Mouse (Mus musculus) forebrain, embryonic 10.5 days (tissue): ENCODE measurements at regions not wholly inside any gene's neighbourhood (a gene's known extent, or its start where the extent isn't known, plus 50 kb on each side); places are given as distances from the start of the nearest gene placed in this dataset.

ENCODE experiments used
- DNase-seq: peaks from one replicate; pipeline ENCODE4 v3.0.0-alpha.2; 2017; ENCODE audit warnings: low spot score; ENCODE audit errors: extremely low spot score
- H3K27ac ChIP-seq: fragments of 300-500 bp; sonication (generic); 2 replicates; pipeline ENCODE4 v1.5.1; 2016; ENCODE audit warnings: mild to moderate bottlenecking
- H3K27me3 ChIP-seq: fragments of 300-500 bp; sonication (generic); 2 replicates; pipeline ENCODE4 v1.6.1; 2016; ENCODE audit warnings: mild to moderate bottlenecking; ENCODE audit not compliant: poor library complexity, severe bottlenecking
- H3K36me3 ChIP-seq: fragments of 300-500 bp; sonication (generic); replicated peaks from 2 replicates; pipeline ENCODE4 v1.6.1; 2016; ENCODE audit warnings: mild to moderate bottlenecking, moderate library complexity
- H3K4me1 ChIP-seq: fragments of 300-500 bp; sonication (generic); 2 replicates; pipeline ENCODE4 v1.6.1; 2016
- H3K4me3 ChIP-seq: fragments of 300-500 bp; sonication (generic); 2 replicates; pipeline ENCODE4 v1.5.1; 2016; ENCODE audit warnings: mild to moderate bottlenecking, moderate library complexity
- H3K9me3 ChIP-seq: fragments of 300-500 bp; sonication (generic); 2 replicates; pipeline ENCODE4 v1.6.1; 2016; ENCODE audit warnings: mild to moderate bottlenecking, moderate library complexity
- WGBS: fragments of 180-500 bp; shearing (Covaris S2); methylation state at CpG from one replicate; pipeline ENCODE4 v1.1.7; 2016; 5-methylcytosine and 5-hydroxymethylcytosine counted together

DNA sequence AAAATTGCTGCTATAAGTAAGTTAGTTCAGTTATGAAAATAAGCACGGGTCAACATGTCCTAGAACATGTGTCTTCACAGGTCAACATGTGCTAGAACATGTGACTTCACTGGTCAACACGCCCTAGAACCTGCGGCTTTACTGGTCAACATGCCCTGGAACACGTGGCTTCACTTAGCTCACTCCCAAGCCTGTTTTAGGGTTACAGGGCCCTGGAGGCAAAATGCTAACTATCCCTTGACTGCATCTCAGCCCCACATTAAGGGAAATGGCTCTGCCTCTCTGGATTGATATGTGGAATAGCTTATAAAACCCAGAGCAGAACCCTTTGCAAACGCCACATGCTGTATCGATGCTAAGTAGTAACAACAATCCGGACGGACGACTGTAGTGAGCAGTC is 67.8 kb downstream of the Nkx6-1 start:
- H3K27ac ChIP-seq = no peak overlapping the region
- no peaks in the 10 kb centered on the region for H3K9me3 ChIP-seq
- no peaks in the 10 kb centered on the region for H3K4me1 ChIP-seq
- H3K27me3 ChIP-seq = no peaks in the 10 kb centered on the region
- no peak overlapping the region for H3K4me3 ChIP-seq
- no peaks in the 10 kb centered on the region for H3K36me3 ChIP-seq
- WGBS = 90% methylated on average over 9 of the region's 9 CpGs
- no peak for DNase-seq

DNA sequence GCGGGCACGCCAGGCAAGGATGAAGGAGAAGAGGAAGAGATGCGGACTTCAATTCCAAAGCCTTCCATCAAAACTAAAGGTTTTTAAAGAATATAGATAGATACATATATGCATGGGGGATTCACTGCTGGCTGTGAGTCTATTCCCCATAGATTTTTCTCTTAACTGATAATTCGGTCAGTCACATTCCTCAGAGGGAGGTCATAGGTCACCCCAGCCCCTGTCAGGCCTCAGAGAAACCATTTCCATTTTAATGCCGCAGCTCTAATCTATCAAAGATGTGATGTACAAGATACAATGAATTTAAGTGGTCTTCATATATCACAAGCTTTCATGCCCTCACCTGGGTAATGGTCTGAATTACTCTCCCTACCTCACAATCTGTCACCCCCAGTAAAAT is 73.6 kb downstream of the Nkx6-1 start:
- H3K27ac ChIP-seq = no peak overlapping the region
- no peaks in the 10 kb centered on the region for H3K9me3 ChIP-seq
- H3K36me3 ChIP-seq = no peaks in the 10 kb centered on the region
- H3K4me3 ChIP-seq = no peak overlapping the region
- peaks cover 12% of the 10 kb centered on the region for H3K4me1 ChIP-seq
- 73% methylated on average over 5 of the region's 5 CpGs for WGBS
- no peak for DNase-seq
- H3K27me3 ChIP-seq = no peaks in the 10 kb centered on the region; the same call in 1 of the 2 replicates

DNA sequence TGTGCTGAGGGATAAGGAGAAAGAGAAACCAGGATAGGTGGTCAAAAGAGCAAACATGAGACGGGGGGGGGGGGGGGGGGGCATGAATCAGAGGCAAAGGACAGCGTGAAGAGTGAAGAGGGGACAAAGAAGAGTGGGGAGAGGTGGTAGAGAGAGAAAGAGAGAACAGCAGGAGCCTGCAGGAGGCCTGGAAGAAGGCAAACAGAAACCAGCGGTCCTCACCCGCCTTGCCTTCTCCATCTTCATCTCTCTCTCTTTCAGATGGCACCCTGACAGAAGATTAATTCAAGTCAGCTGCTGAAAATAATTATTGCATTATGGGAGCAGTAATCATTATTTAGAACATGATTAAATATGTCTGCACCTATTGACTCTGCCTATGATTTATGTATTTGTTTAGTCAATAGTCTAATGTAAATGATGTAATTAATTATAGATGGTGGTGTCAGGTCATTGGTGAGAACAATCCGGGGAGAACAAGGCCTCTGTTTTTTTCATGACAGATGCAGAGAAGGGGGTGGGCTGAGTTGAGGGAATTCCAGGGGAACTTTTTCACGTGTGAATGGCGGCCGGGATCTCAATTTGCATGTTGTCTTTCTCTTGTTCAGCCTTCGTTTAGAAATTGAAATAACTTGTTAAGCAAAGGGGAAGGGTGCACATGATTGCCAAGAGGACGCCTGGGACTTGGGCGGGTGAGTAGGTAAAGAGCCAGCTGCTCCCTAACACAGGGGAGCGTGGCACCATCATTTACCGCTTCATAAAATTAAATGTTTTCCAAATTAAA is 74.3 kb downstream of the Nkx6-1 start:
- WGBS = 61% methylated on average over 13 of the region's 13 CpGs
- DNase-seq = no peak

DNA sequence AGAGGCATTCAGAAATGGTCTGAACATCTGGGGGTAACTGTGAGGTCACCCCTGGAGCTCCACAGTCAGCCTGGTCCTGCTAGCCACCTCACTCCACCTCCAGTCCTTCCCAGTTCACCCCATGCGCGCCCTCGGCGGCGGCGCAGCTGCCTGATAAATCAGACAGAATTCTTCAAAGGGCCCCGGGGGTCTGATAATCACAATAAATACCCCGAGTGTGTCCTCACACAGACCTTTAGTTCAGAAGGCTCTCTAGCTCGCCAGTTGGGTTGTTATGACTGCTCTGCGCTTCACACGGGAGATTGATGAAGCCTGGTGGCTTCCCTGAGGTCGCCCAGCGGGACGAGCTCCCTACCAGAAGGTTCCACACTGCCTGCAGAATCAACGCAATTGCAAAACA is 91.8 kb downstream of the Nkx6-1 start:
- 86% methylated on average over 15 of the region's 15 CpGs for WGBS
- Histone ChIP-seq H3K36me3 (no peaks in the 10 kb centered on the region), H3K4me3 (no peak overlapping the region), H3K27ac (no peak overlapping the region), H3K9me3 (no peaks in the 10 kb centered on the region), H3K27me3 (peaks cover 55% of the 10 kb centered on the region), H3K4me1 (no peaks in the 10 kb centered on the region)
- no peak for DNase-seq

More for the DNA sequence above, 74.3 kb downstream of the Nkx6-1 start:
- no peaks in the 10 kb centered on the region for H3K36me3 ChIP-seq
- no peaks in the 10 kb centered on the region for H3K9me3 ChIP-seq
- H3K27me3 ChIP-seq = no peaks in the 10 kb centered on the region; the same call in 1 of the 2 replicates
- no peak overlapping the region for H3K4me3 ChIP-seq
- H3K4me1 ChIP-seq = peaks cover 12% of the 10 kb centered on the region
- no peak overlapping the region for H3K27ac ChIP-seq

DNA sequence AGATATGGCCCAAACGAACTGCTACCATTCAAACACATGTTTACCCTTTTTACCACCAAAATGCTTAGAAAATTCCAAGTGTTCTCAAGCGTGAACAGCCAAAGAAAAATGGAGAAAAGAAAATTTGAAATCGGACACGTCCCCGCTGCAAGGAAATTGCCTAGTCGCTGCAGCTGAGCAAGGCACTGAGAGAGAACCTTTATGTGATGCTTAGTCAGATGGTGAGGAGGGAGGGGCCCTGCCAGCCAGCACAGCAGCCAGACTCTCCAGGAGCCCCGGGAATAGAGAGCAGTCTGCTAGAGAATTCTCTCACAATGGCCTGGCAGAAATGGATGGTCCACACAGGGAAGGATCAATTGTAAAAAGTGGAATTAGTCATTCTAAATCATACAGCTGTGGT is 99.0 kb downstream of the Nkx6-1 start:
- DNase-seq = no peak
- WGBS = 33% methylated on average over 7 of the region's 7 CpGs
- H3K4me1 ChIP-seq = peaks cover 19% of the 10 kb centered on the region
- peaks cover 64% of the 10 kb centered on the region for H3K27me3 ChIP-seq
- no peak overlapping the region for H3K4me3 ChIP-seq
- no peaks in the 10 kb centered on the region for H3K36me3 ChIP-seq
- H3K9me3 ChIP-seq = no peaks in the 10 kb centered on the region
- H3K27ac ChIP-seq = no peak overlapping the region

DNA sequence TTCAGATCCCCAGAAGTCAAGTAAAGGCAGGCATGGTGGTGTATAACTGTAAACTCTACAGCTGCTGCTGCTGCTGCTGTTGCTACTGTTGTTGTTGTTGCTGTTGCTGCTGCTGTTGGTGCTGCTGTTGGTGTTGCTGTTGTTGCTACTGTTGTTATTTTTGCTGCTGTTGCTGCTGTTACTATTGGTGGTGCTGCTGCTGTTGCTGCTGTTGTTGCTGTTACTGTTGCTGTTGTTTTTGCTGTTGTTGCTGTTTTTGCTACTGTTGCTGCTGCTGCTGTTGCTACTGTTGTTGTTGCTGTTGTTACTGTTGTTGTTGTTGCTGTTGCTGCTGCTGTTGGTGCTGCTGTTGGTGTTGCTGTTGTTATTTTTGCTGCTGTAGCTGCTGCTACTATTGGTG is 104.4 kb downstream of the Nkx6-1 start:
- Histone ChIP-seq H3K9me3 (0 out of 2 replicates have a peak, but pooled peaks cover 5% of the 10 kb centered on the region), H3K27me3 (peaks cover 35% of the 10 kb centered on the region)
- DNase-seq = no peak

DNA sequence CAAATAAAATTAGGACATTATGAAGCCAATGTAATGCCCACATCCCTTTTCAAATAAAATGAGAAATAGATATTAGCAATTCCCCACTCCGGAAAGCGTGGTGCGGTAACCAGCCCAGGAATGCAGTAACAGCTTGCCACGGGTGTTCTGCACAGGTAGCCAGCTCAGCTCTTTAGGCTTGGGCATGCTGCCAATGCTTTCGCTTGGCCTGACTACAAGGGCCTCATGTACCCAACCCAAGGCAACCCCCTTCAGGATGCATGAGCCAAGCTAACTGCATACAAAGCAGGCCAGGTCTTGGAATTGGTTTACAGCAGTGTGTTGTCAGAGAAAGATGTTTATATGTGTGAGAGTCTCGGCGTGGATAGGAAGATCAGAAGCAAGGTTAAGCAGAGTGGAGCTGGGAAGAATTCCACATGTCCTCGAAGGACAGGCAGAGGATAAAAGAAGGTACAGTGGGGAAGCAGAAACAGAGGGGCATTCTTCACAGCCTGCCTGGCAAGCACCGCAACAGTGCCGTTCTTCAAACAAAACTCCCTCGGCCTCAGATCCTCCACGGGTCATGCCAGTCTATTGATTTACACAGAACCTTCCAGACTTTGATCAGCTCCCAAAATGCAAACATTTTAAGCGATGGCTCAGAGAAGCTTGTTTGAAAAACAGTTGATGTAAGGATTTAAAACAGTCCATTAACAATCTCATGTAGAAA is 106.4 kb downstream of the Nkx6-1 start:
- 90% methylated on average over 13 of the region's 13 CpGs for WGBS
- H3K9me3 ChIP-seq = 0 out of 2 replicates have a peak, but pooled peaks cover 5% of the 10 kb centered on the region
- no peak overlapping the region for H3K4me3 ChIP-seq
- no peak for DNase-seq
- H3K4me1 ChIP-seq = no peaks in the 10 kb centered on the region
- H3K36me3 ChIP-seq = no peaks in the 10 kb centered on the region
- H3K27me3 ChIP-seq = peaks cover 21% of the 10 kb centered on the region
- no peak overlapping the region for H3K27ac ChIP-seq

More for the DNA sequence above, 104.4 kb downstream of the Nkx6-1 start:
- Histone ChIP-seq H3K4me3 (no peak overlapping the region), H3K27ac (no peak overlapping the region), H3K36me3 (no peaks in the 10 kb centered on the region), H3K4me1 (peaks cover 6% of the 10 kb centered on the region; the same call in 1 of the 2 replicates)

DNA sequence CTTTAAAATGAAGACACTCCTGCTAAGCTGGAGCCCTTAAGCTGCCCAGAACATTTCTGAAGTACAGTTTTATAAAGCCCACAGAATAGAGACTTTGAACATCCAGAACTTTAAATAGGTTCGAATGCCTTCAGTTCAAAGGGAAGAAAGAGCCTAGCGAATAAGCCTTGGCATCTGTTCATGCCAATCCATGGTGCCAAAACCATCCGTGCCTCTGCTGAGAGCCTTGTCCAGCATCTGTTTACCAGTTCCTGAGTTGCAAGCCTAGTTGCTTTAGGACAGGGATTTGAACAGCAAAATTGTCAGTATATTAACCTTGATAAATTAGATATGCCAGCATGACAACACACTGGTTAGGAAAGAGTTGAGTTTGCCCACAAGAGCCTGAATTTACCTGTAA is 107.6 kb downstream of the Nkx6-1 start:
- DNase-seq = no peak
- no peak overlapping the region for H3K27ac ChIP-seq
- no peak overlapping the region for H3K4me3 ChIP-seq
- 91% methylated on average over 3 of the region's 3 CpGs for WGBS
- no peaks in the 10 kb centered on the region for H3K36me3 ChIP-seq
- H3K27me3 ChIP-seq = peaks cover 34% of the 10 kb centered on the region
- 0 out of 2 replicates have a peak, but pooled peaks cover 5% of the 10 kb centered on the region for H3K9me3 ChIP-seq
- no peaks in the 10 kb centered on the region for H3K4me1 ChIP-seq

DNA sequence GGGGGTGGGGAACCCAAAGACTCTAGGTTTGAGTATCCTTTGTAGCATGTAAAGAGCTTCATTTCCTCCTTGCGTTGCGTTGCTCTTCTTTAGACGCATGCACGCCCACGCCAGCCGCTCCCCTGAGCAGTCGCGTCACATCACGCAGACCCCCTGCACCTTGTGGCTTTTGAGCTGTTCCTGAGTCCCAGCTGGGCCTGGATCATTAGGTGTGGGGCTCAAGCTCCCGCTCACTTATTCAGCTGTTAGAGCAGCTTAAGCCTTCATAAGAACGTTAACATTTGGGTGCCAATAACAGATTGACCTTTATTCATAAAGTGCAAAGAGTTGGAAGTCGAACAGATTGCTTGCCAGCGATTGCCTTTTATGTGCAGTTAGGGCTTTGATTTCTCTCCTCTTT is 121.5 kb downstream of the Nkx6-1 start:
- DNase-seq = no peak
- WGBS = 4% methylated on average over 13 of the region's 13 CpGs
- H3K4me1 ChIP-seq = peaks cover 29% of the 10 kb centered on the region
- H3K4me3 ChIP-seq = no peak overlapping the region
- H3K27ac ChIP-seq = no peak overlapping the region
- no peaks in the 10 kb centered on the region for H3K9me3 ChIP-seq
- H3K36me3 ChIP-seq = no peaks in the 10 kb centered on the region
- H3K27me3 ChIP-seq = peaks cover 98% of the 10 kb centered on the region

DNA sequence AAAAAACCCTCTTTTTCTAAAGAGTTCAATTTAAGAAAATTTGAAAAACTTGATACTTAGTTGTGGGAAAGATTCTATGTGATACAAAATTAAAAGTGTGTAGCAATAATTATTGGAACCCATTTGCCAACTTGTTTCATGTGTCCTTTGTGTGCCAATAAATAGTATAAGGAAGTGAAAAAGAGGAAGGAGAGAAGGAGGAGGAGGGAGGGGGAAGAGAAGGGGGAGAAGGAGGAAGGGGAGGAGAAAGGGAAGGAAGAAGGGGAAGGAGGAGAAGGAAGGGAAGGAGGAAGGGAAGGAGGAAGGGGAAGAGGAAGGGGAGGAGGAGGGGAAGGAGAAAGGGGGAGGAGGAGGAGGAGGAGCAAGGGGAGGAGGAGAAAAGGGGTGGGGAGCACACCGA is 125.0 kb downstream of the Nkx6-1 start:
- no peak overlapping the region for H3K27ac ChIP-seq
- H3K9me3 ChIP-seq = no peaks in the 10 kb centered on the region
- no peak overlapping the region for H3K4me3 ChIP-seq
- H3K27me3 ChIP-seq = peaks cover 99% of the 10 kb centered on the region
- DNase-seq = no peak
- peaks cover 41% of the 10 kb centered on the region for H3K4me1 ChIP-seq
- WGBS = 42% methylated on average over 1 of the region's 1 CpGs
- H3K36me3 ChIP-seq = no peaks in the 10 kb centered on the region

DNA sequence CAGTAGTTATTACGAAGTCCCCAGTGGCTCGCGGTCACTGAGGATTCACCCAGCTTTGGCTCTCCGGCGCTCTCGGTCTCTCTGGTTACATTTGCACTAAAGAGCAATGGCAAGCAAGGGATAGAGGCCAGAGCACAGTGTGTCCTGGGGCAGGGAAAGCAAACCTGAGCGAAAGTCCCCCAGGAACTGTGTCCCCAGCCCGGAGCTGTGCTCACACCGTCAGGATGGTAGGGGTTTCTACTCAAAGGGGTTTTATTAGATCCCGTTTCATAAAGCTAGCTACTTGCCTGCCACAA is 125.6 kb downstream of the Nkx6-1 start:
- Histone ChIP-seq H3K27me3 (peaks cover 99% of the 10 kb centered on the region), H3K27ac (no peak overlapping the region), H3K9me3 (no peaks in the 10 kb centered on the region), H3K36me3 (no peaks in the 10 kb centered on the region), H3K4me3 (no peak overlapping the region), H3K4me1 (peaks cover 35% of the 10 kb centered on the region)
- no peak for DNase-seq
- 2% methylated on average over 10 of the region's 10 CpGs for WGBS

DNA sequence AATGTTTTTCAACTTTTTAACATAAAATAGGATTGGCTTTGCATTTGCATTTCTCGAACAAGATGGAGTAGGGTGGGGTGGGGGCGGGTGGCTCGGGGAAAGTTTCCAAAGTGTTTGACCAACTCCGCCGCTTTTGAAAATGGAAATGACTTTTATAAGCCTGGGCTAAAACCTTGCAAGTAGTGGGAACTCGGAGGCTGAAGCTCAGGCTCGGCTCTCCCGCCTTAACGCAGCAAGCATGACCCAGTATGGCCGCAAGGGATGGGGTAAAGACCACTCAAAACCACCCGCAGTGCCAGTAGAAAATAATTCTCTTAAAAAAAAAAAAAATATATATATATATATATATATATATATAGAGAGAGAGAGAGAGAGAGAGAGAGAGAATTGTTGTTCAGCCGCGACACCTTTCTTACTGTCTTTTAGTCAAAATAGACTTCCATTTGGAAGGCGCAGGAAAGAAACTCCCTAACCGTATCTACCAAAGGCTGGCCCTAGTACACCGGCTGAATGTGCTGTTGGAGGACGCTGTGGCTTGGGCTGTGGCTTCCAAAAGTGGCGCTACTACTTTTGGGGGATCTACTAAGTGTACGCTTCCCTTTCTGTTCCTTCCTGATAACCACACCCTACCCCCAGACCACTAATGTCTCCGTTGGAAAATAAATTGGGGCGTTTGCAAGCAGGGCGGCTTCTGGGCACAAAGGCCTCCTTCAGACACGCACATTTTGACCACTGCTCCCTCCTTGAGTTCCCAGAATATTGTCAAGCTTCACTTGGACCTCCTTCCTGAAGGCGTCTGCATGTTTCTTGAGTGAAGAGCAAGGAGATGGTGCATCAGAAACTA is 126.2 kb downstream of the Nkx6-1 start:
- no peak for DNase-seq
- H3K27me3 ChIP-seq = peaks cover 99% of the 10 kb centered on the region
- H3K9me3 ChIP-seq = no peaks in the 10 kb centered on the region
- H3K4me1 ChIP-seq = peaks cover 30% of the 10 kb centered on the region
- peak overlapping the region; percentile 23; the same call in 1 of the 2 replicates for H3K4me3 ChIP-seq
- H3K27ac ChIP-seq = no peak overlapping the region
- 1% methylated on average over 24 of the region's 24 CpGs for WGBS
- no peaks in the 10 kb centered on the region for H3K36me3 ChIP-seq
